Mouse (Mus musculus): Measurements from ENCODE around the gene Soga1.

DNA sequence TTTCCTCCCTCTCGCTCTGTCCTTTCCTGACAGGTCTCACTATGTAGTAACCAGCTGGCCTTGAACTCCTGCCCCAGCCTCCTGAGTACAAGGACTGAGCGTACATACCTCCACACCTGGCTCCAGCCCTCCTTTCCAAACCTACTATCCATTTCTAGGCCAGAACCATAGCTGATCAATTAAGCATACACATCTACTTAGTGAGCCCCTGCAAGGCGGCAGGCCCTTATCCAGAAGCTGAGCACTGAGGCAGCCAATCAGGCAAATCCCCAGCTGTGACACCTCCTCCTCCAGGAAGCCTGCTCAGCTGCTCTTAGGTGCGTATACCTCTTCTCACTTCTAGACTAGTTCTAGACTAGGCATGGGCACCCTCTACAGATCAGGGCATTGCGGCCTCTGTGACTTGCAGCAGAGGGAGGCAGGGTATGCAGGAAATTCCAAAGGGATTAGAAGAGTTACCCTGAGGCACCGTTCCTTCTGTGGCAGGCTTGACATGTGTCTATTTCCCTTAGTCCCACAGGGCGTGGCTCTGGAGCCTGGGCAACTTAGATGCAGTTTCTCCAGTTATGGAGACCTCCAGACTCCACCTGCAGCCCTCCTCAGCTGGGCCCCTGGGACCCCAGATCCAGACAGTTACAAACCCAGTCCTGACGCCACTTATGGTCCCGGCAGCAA lies 6.6 kb downstream of the Soga1 start:
- TF ChIP-seq CTCF (IDR thresholded peaks at IDR 0.05; ENCODE audit: low read depth, low read length), result no peak
- TF ChIP-seq POLR2A (IDR thresholded peaks at IDR 0.05; ENCODE audit: insufficient read depth, low read length), result no peak
- TF ChIP-seq EP300 (IDR thresholded peaks at IDR 0.05; ENCODE audit: insufficient read depth, low read depth, low read length), result no peak
